Mouse (Mus musculus) cortical plate, adult 2 months (tissue): ENCODE results near the gene Ifng.

Experiments
- CTCF ChIP-seq: fragments of 200-500 bp; IDR thresholded peaks from 2 replicates; pipeline ENCODE4 v1.5.1; 2011; ENCODE audit warnings: mild to moderate bottlenecking, control low read depth, low read length; ENCODE audit not compliant: insufficient read depth; ENCODE audit errors: extremely low read depth
- POLR2A ChIP-seq: fragments of 200-500 bp; IDR thresholded peaks from 2 replicates; pipeline ENCODE4 v1.6.1; 2011; ENCODE audit warnings: mild to moderate bottlenecking, low read length, control low read depth; ENCODE audit not compliant: insufficient read depth; ENCODE audit errors: extremely low read depth

DNA sequence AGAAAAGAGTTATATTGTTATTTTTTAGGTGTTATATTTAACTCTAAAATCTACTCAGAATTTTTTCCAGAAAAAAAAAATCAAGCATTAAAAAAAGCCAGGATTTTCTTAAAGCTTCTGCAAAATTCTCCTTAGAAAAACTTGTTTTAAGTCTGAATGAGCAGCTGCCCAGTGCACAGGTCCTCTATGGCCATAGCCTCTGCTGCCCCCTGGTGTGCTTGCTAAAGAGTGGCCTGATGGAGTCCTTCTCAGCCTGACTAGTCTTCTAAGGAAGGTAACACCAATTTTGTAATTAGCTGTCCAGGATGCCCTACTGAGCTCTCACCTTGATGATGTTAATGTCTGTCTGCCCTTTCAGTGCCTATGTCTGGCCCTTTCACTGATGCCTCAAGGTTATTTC, 29.5 kb upstream of the Ifng start:
- TF ChIP-seq CTCF: peak; percentile 11; the same call in 1 of the 2 replicates
- no peak for TF ChIP-seq POLR2A
